Mouse (Mus musculus) heart, postnatal 0 days (tissue): ENCODE results near the gene Gdf1. TPM values are rescaled to one million over a fixed set of nuclear protein-coding genes. Genes with fewer than 3 reads are reported as not detected.

ENCODE experiments used
- ATAC-seq: fragments of 200-750 bp; cut with Nextera tagmentation; 2 replicates; pipeline ENCODE4 v1.8.0; 2017; ENCODE audit warnings: low read depth, moderate number of reproducible peaks, moderate library complexity; ENCODE audit not compliant: insufficient read depth
- DNase-seq: peaks from one replicate; pipeline ENCODE4 v3.0.0-alpha.2; 2016; ENCODE audit warnings: low spot score
- H3K27ac ChIP-seq: fragments of 300-500 bp; sonication (generic); 2 replicates; pipeline ENCODE4 v1.5.1; 2014; ENCODE audit warnings: low read depth, mild to moderate bottlenecking
- H3K27me3 ChIP-seq: fragments of 300-500 bp; sonication (generic); 2 replicates; pipeline ENCODE4 v1.6.1; 2014; ENCODE audit warnings: low read length, mixed read lengths; ENCODE audit not compliant: control insufficient read depth, insufficient read depth
- H3K36me3 ChIP-seq: fragments of 300-500 bp; sonication (generic); replicated peaks from 2 replicates; pipeline ENCODE4 v1.6.1; 2014; ENCODE audit warnings: low read length, mixed read lengths; ENCODE audit not compliant: control insufficient read depth, insufficient read depth
- H3K4me1 ChIP-seq: fragments of 300-500 bp; sonication (generic); 2 replicates; pipeline ENCODE4 v1.6.1; 2014; ENCODE audit warnings: antibody characterized with exemption; ENCODE audit not compliant: control insufficient read depth, insufficient read depth
- H3K4me2 ChIP-seq: fragments of 300-500 bp; sonication (generic); 2 replicates; pipeline ENCODE4 v1.6.1; 2014; ENCODE audit warnings: low read depth, mild to moderate bottlenecking, low read length, moderate library complexity
- H3K4me3 ChIP-seq: fragments of 300-500 bp; sonication (generic); 2 replicates; pipeline ENCODE4 v1.5.1; 2014; ENCODE audit warnings: low read depth, low read length
- H3K9ac ChIP-seq: fragments of 300-500 bp; sonication (generic); replicated peaks from 2 replicates; pipeline ENCODE4 v1.6.1; 2014; ENCODE audit warnings: low read depth, low read length, mixed read lengths
- H3K9me3 ChIP-seq: fragments of 300-500 bp; sonication (generic); replicated peaks from 2 replicates; pipeline ENCODE4 v1.6.1; 2016; ENCODE audit warnings: low read length; ENCODE audit not compliant: control insufficient read depth
- CTCF ChIP-seq: IDR thresholded peaks from 2 replicates; pipeline ENCODE4 v1.5.1; 2016; ENCODE audit warnings: antibody characterized with exemption, control low read depth, low read depth
- EP300 ChIP-seq: IDR thresholded peaks from 2 replicates; pipeline ENCODE4 v1.6.1; 2016; ENCODE audit warnings: antibody characterized with exemption, low read depth
- WGBS: fragments of 180-500 bp; shearing (Covaris S2); extraction: QIAGEN DNeasy Blood & Tissue Kit; methylation state at CpG from one replicate; pipeline ENCODE4 v1.1.7; 2014; 5-methylcytosine and 5-hydroxymethylcytosine counted together
- polyA plus RNA-seq: library from polyadenylated mRNA; unstranded; fragments of >200 nt; fragmentation: Nextera tagmentation; extraction: Ambion mirVana; gene quantifications from 2 replicates; pipeline ENCODE4 v1.2.1, GENCODE M21; 2015
- total RNA-seq: library from RNA; depleted of rRNA; stranded (reverse); fragments of >200 nt; gene quantifications from 2 replicates; pipeline ENCODE4 v1.2.3, GENCODE M21; 2014; ENCODE audit warnings: low replicate concordance

Gene Gdf1
- total and polyA plus RNA-seq, 2 experiments from 2014 or later: 0.20 TPM; not detected in 1

GRCm38 (mm10) chr8:70285304-70285703, 44.3 kb upstream of the Gdf1 start:
- Histone ChIP-seq H3K36me3 (peaks cover 38% of the 10 kb centered on the region), H3K27me3 (no peaks in the 10 kb centered on the region), H3K9me3 (no peaks in the 10 kb centered on the region), H3K4me1 (peaks cover 5% of the 10 kb centered on the region), H3K4me2 (no peak overlapping the region), H3K27ac (no peak overlapping the region), H3K4me3 (no peak overlapping the region), H3K9ac (no peak overlapping the region)
- ATAC-seq (no peak), DNase-seq (no peak)
- WGBS: 92% methylated on average over 15 of the region's 15 CpGs
- TF ChIP-seq EP300 (no peak), CTCF (no peak)

DNA sequence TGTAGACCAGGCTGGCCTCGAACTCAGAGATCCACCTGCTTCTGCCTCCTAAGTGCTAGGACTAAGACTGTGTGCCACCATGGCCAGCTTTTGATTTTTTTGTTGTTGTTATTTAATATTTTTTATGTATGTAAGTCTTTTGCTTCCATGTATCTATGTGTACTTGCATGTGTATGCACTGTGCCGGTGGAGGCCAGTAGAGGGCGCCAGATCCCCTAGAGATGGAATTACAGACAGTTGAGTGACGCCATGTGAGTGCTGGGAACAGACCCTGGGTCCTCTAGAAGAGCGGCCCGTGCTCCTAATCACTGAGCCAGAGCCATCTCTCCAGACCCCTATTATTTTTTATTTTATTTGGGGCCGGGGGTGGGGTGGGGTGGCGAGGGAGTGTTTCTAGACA, 42.9 kb upstream of the Gdf1 start:
- H3K9ac ChIP-seq: no peak overlapping the region
- 85% methylated on average over 8 of the region's 8 CpGs for WGBS
- H3K27me3 ChIP-seq: no peaks in the 10 kb centered on the region
- no peak for DNase-seq
- peaks cover 5% of the 10 kb centered on the region for H3K4me1 ChIP-seq
- H3K36me3 ChIP-seq: peaks cover 49% of the 10 kb centered on the region
- no peak for ATAC-seq
- no peak overlapping the region for H3K27ac ChIP-seq
- TF ChIP-seq CTCF: 0 out of 2 replicates have a peak, but pooled peaks have one; percentile 0
- no peak for TF ChIP-seq EP300
- no peak overlapping the region for H3K4me3 ChIP-seq
- H3K9me3 ChIP-seq: no peaks in the 10 kb centered on the region
- no peak overlapping the region for H3K4me2 ChIP-seq

DNA sequence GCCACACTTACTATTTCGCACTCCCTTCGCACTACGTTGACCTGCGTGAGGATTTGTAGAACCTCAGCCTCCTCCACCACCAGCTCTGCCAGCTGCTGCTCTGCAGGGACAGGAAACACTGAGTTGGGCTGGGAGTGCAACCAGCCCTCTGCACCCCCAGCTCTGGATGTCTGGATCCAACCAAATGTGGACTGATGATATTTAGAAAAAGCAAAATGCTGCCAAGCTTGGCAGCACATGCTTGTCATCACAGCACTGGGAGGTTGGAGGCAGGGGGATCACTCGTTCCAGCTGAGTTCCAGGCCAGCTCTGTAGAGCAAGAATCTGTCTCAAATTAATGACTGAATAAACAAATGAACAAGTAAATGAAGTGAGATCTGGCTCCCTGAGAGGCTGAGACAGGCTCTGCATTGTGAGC, 35.6 kb upstream of the Gdf1 start:
- H3K36me3 ChIP-seq: peaks cover 84% of the 10 kb centered on the region
- no peak overlapping the region for H3K27ac ChIP-seq
- 59% methylated on average over 5 of the region's 5 CpGs for WGBS
- DNase-seq: no peak
- no peak for ATAC-seq
- H3K4me3 ChIP-seq: no peak overlapping the region
- H3K27me3 ChIP-seq: no peaks in the 10 kb centered on the region
- H3K9me3 ChIP-seq: no peaks in the 10 kb centered on the region
- no peak overlapping the region for H3K4me2 ChIP-seq
- no peak overlapping the region for H3K9ac ChIP-seq
- TF ChIP-seq EP300 (no peak), CTCF (no peak)
- no peaks in the 10 kb centered on the region for H3K4me1 ChIP-seq

- no peak overlapping the region for H3K9ac ChIP-seq
- TF ChIP-seq CTCF (no peak), EP300 (no peak)
- peaks cover 15% of the 10 kb centered on the region for H3K4me1 ChIP-seq
- H3K4me3 ChIP-seq: no peak overlapping the region
- no peak for DNase-seq
- no peaks in the 10 kb centered on the region for H3K27me3 ChIP-seq
- no peaks in the 10 kb centered on the region for H3K9me3 ChIP-seq
- 65% methylated on average over 3 of the region's 3 CpGs for WGBS
- no peak overlapping the region for H3K27ac ChIP-seq
- no peak overlapping the region for H3K4me2 ChIP-seq
- H3K36me3 ChIP-seq: peaks cover 50% of the 10 kb centered on the region
- no peak for ATAC-seq
These were observed 28.7 kb upstream of the Gdf1 start for GRCm38 (mm10) chr8:70300881-70301280.

GRCm38 (mm10) chr8:70302358-70302890, 27.2 kb upstream of the Gdf1 start, which contains the start of the genes Ddx49 and Cope:
Ddx49 (minus strand) TSS chr8:70302489.
Cope (plus strand) TSS chr8:70302518.
- no peaks in the 10 kb centered on the region for H3K27me3 ChIP-seq
- DNase-seq (peak; percentile 87), ATAC-seq (peak; percentile 91)
- H3K9me3 ChIP-seq: no peaks in the 10 kb centered on the region
- 1% methylated on average over 40 of the region's 40 CpGs for WGBS
- H3K4me2 ChIP-seq: peak within 1 kb of the TSS; percentile 89
- peak within 1 kb of the TSS; percentile 62 for H3K27ac ChIP-seq
- peaks cover 48% of the 10 kb centered on the region for H3K36me3 ChIP-seq
- peak within 1 kb of the TSS; percentile 80 for H3K9ac ChIP-seq
- H3K4me3 ChIP-seq: peak within 1 kb of the TSS; percentile 75
- peaks cover 15% of the 10 kb centered on the region for H3K4me1 ChIP-seq
- no peak for TF ChIP-seq EP300
- TF ChIP-seq CTCF: no peak; the same call in 1 of the 2 replicates

GRCm38 (mm10) chr8:70302901-70303300, 26.7 kb upstream of the Gdf1 start:
- ATAC-seq: peak; percentile 6; the same call in 1 of the 2 replicates
- Histone ChIP-seq H3K9ac (peak overlapping the region; percentile 80), H3K27ac (peak overlapping the region; percentile 62), H3K36me3 (peaks cover 48% of the 10 kb centered on the region), H3K9me3 (no peaks in the 10 kb centered on the region), H3K4me1 (peaks cover 15% of the 10 kb centered on the region), H3K4me3 (peak overlapping the region; percentile 75), H3K4me2 (peak overlapping the region; percentile 89), H3K27me3 (no peaks in the 10 kb centered on the region)
- TF ChIP-seq CTCF (no peak), EP300 (no peak)
- 3% methylated on average over 16 of the region's 16 CpGs for WGBS
- DNase-seq: no peak
